Mouse (Mus musculus) myocyte (in vitro differentiated cells): ENCODE data around the gene Cacna1i.

Experiments
- CEBPB ChIP-seq: IDR thresholded peaks from 2 replicates; pipeline ENCODE4 v1.6.1; 2011; ENCODE audit warnings: mild to moderate bottlenecking, moderate library complexity; ENCODE audit not compliant: poor library complexity, insufficient read depth, severe bottlenecking
- E2F4 ChIP-seq: IDR thresholded peaks from one replicate; pipeline ENCODE4 v1.6.1; 2011; ENCODE audit warnings: mild to moderate bottlenecking, control low read depth, moderate library complexity; ENCODE audit not compliant: insufficient read depth
- MAX ChIP-seq: IDR thresholded peaks from one replicate; pipeline ENCODE4 v1.6.1; 2011; ENCODE audit warnings: low read depth, mild to moderate bottlenecking, control low read depth
- MYOG ChIP-seq, 3 experiments: IDR thresholded peaks; one replicate each; pipeline ENCODE4 v1.6.1; 2011; ENCODE audit warnings: control low read depth in 2 of 3, low read depth in 2 of 3, mild to moderate bottlenecking in 2 of 3; ENCODE audit not compliant: insufficient read length in 2 of 3, control insufficient read depth in 1 of 3, insufficient read depth in 1 of 3
- POLR2A ChIP-seq: IDR thresholded peaks from one replicate; pipeline ENCODE4 v1.6.1; 2011; ENCODE audit warnings: low read depth, mild to moderate bottlenecking, control low read depth, moderate library complexity; ENCODE audit not compliant: insufficient read length
- POLR2AphosphoS2 ChIP-seq: IDR thresholded peaks from one replicate; pipeline ENCODE4 v1.6.1; 2011; ENCODE audit warnings: low read depth, control low read depth; ENCODE audit not compliant: insufficient read length
- REST ChIP-seq: IDR thresholded peaks from one replicate; pipeline ENCODE4 v1.6.1; 2011; ENCODE audit warnings: mild to moderate bottlenecking, control low read depth, moderate library complexity; ENCODE audit not compliant: insufficient read depth, insufficient read length
- SRF ChIP-seq: IDR thresholded peaks from one replicate; pipeline ENCODE4 v1.6.1; 2011; ENCODE audit warnings: low read depth; ENCODE audit not compliant: control insufficient read depth, insufficient read length
- TCF12 ChIP-seq: IDR thresholded peaks from one replicate; pipeline ENCODE4 v1.6.1; 2011; ENCODE audit warnings: mild to moderate bottlenecking, control low read depth; ENCODE audit not compliant: poor library complexity, insufficient read depth, severe bottlenecking
- TCF3 ChIP-seq: IDR thresholded peaks from one replicate; pipeline ENCODE4 v1.6.1; 2011; ENCODE audit warnings: low read depth, control low read depth; ENCODE audit not compliant: insufficient read length

DNA sequence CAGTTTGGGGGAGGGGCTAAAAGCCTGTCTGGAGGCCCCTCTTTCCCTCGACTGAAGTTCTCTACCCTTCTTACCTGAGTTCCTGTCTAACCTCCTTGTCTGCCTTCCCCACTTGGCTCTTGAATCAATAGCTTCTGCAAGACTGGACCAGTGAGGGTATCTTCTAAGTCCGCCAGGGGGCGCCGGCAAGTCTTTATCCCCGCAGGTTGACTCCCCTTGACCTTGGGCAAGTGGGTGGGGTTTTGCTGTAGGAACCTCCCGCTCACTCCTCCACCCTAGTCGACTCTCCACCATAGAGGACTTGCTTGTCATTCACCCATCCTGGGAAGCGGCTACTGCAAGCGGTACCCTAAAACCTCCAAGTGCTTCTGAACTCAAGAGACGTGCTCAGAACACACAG is 2.4 kb downstream of the Cacna1i start:
- TF ChIP-seq MAX, result no peak
- TF ChIP-seq POLR2A, result no peak
- TF ChIP-seq E2F4, result no peak
- TF ChIP-seq TCF12, result no peak
- no peak for TF ChIP-seq SRF
- no peak for TF ChIP-seq TCF3
- no peak for TF ChIP-seq REST
- no peak for TF ChIP-seq CEBPB
- TF ChIP-seq MYOG (IDR thresholded peaks at IDR 0.05; ENCODE audit: control insufficient read depth in 1 of 3, insufficient read depth in 1 of 3, insufficient read length in 2 of 3, low read depth in 2 of 3), result no peak
- no peak for TF ChIP-seq POLR2AphosphoS2
